30 mouse cellular contexts compared by ENCODE assay signal in genomic region chr4:106584665-106585064, GRCm38 (mm10). TPM values are rescaled to one million over a fixed set of nuclear protein-coding genes. Genes with fewer than 3 reads are reported as not detected.
DNase-seq lines count a peak whose midpoint lies in the region; ATAC-seq and TF ChIP-seq lines count a peak whose summit lies in the region.
"Had no signal": no experiment of that assay in that cellular context is flagged by ENCODE, and none has a peak within 500 bp of the region (broad histone marks: within the 10 kb centered on the region; RNA-seq: fewer than 3 reads in every experiment).

No protein-coding gene starts in this region.

- peaks cover 47% of the 10 kb centered on the region for H3K36me3 ChIP-seq in liver, adult 2 months (ENCODE audit: control insufficient read depth, insufficient read depth, low read length)
- H3K36me3 ChIP-seq in liver, postnatal 0 days (replicated peaks; ENCODE audit: insufficient read depth, low read length): peaks cover 45% of the 10 kb centered on the region
- H3K36me3 ChIP-seq in liver, embryonic 13.5 days: peaks cover 92% of the 10 kb centered on the region
- peaks cover 38% of the 10 kb centered on the region for H3K36me3 ChIP-seq in liver, embryonic 11.5 days (ENCODE audit: control insufficient read depth, insufficient read depth, low read length)
- H3K36me3 ChIP-seq in liver, embryonic 16.5 days (ENCODE audit: control insufficient read depth, insufficient read depth): peaks cover 28% of the 10 kb centered on the region

- no peak for ATAC-seq in liver, postnatal 0 days
- ATAC-seq in liver, embryonic 13.5 days (ENCODE audit: low read depth): no peak
- ATAC-seq in liver, embryonic 11.5 days (replicated peaks; ENCODE audit: low FRiP score): no peak
- no peak for ATAC-seq in liver, embryonic 16.5 days (ENCODE audit: low read depth)
- ATAC-seq in granulocyte monocyte progenitor cell, adult 5-6 weeks (replicated peaks; ENCODE audit: poor library complexity, severe bottlenecking): no peak
- ATAC-seq: activated CD4-positive, CD25-positive, alpha-beta regulatory T cell, adult 4 months; CD4-positive, CD25-positive, alpha-beta regulatory T cell, adult 4 months; forebrain, embryonic 13.5 days; forebrain, embryonic 15.5 days; Patski had no signal

- TF ChIP-seq EP300 in liver, postnatal 0 days (IDR thresholded peaks at IDR 0.05; ENCODE audit: low read depth): no peak

- no peak for TF ChIP-seq POLR2A in liver, adult 2 months (IDR thresholded peaks at IDR 0.05; ENCODE audit: extremely low read depth, insufficient read depth, low read length)

- H3K27me3 ChIP-seq in liver, adult 2 months (ENCODE audit: control insufficient read depth, insufficient read depth, low read length): no peaks in the 10 kb centered on the region
- no peaks in the 10 kb centered on the region for H3K27me3 ChIP-seq in liver, postnatal 0 days (ENCODE audit: insufficient read depth, low read length)
- no peaks in the 10 kb centered on the region for H3K27me3 ChIP-seq in liver, embryonic 13.5 days
- no peaks in the 10 kb centered on the region for H3K27me3 ChIP-seq in liver, embryonic 11.5 days (replicated peaks; ENCODE audit: control insufficient read depth, insufficient read depth, low read length)
- H3K27me3 ChIP-seq in liver, embryonic 16.5 days (ENCODE audit: control insufficient read depth, insufficient read depth, low read depth, low read length): no peaks in the 10 kb centered on the region
- H3K27me3 ChIP-seq: CH12.LX; embryonic facial prominence, embryonic 13.5 days; embryonic facial prominence, embryonic 15.5 days; forebrain, embryonic 13.5 days; forebrain, embryonic 15.5 days; Patski had no signal

- no peak overlapping the region for H3K27ac ChIP-seq in liver, adult 2 months (replicated peaks; ENCODE audit: insufficient read depth, low read depth, low read length)
- H3K27ac ChIP-seq in liver, postnatal 0 days (ENCODE audit: low read depth): no peak overlapping the region
- H3K27ac ChIP-seq in liver, embryonic 13.5 days: peak overlapping the region; percentile 98
- H3K27ac ChIP-seq in liver, embryonic 11.5 days (ENCODE audit: low read depth, low read length): no peak overlapping the region
- peak overlapping the region; percentile 52; the same call in 1 of the 2 replicates for H3K27ac ChIP-seq in liver, embryonic 16.5 days (ENCODE audit: low read length)
- H3K27ac ChIP-seq: embryonic facial prominence, embryonic 13.5 days; embryonic facial prominence, embryonic 15.5 days; forebrain, embryonic 13.5 days; forebrain, embryonic 15.5 days had no signal

- TF ChIP-seq CTCF in liver, adult 2 months (IDR thresholded peaks at IDR 0.05; ENCODE audit: low read depth, low read length): no peak
- no peak for TF ChIP-seq CTCF in liver, postnatal 0 days (IDR thresholded peaks at IDR 0.05; ENCODE audit: low read depth)

- no peak overlapping the region for H3K4me2 ChIP-seq in liver, postnatal 0 days (ENCODE audit: low read depth, low read length)
- no peak overlapping the region for H3K4me2 ChIP-seq in liver, embryonic 13.5 days
- no peak overlapping the region for H3K4me2 ChIP-seq in liver, embryonic 11.5 days
- no peak overlapping the region for H3K4me2 ChIP-seq in liver, embryonic 16.5 days (ENCODE audit: low read depth, low read length)
- H3K4me2 ChIP-seq: embryonic facial prominence, embryonic 13.5 days; embryonic facial prominence, embryonic 15.5 days; forebrain, embryonic 13.5 days; forebrain, embryonic 15.5 days had no signal

- 73% methylated on average over 4 of the region's 4 CpGs for WGBS in liver, adult 2 months
- 82% methylated on average over 4 of the region's 4 CpGs for WGBS in liver, postnatal 0 days (ENCODE audit: insufficient replicate concordance)
- 85% methylated on average over 4 of the region's 4 CpGs for WGBS in liver, embryonic 13.5 days (ENCODE audit: insufficient replicate concordance)
- 86% methylated on average over 4 of the region's 4 CpGs for WGBS in liver, embryonic 11.5 days
- 79% methylated on average over 4 of the region's 4 CpGs for WGBS in liver, embryonic 16.5 days (ENCODE audit: insufficient replicate concordance)

- DNase-seq in liver, adult 2 months (ENCODE audit: extremely low read depth, low read depth, low spot score): peak; percentile 6
- DNase-seq in liver, postnatal 0 days: no peak
- no peak for DNase-seq in liver, embryonic 13.5 days
- DNase-seq in liver, embryonic 11.5 days (ENCODE audit: low spot score): no peak
- DNase-seq in adrenal gland, postnatal 14 days: no peak
- DNase-seq: adrenal gland, adult 8-10 months; adrenal gland, postnatal 25 days; B cell, adult 2 months; cerebellum, adult 11 months; cerebellum, adult 18-20 months; cerebellum, adult 8-10 months; cerebellum, adult 9-11 months; cerebellum, postnatal 14 days; cerebellum, postnatal 36 days; embryo, embryonic 11 days had no signal

- no peak overlapping the region for H3K9ac ChIP-seq in liver, adult 2 months (ENCODE audit: low read depth, low read length)
- H3K9ac ChIP-seq in liver, postnatal 0 days (replicated peaks): no peak overlapping the region
- no peak overlapping the region for H3K9ac ChIP-seq in liver, embryonic 13.5 days
- no peak overlapping the region for H3K9ac ChIP-seq in liver, embryonic 11.5 days (ENCODE audit: low read depth, low read length)
- H3K9ac ChIP-seq in liver, embryonic 16.5 days (ENCODE audit: low read depth, low read length): no peak overlapping the region
- H3K9ac ChIP-seq: embryonic facial prominence, embryonic 13.5 days; embryonic facial prominence, embryonic 15.5 days; forebrain, embryonic 13.5 days; forebrain, embryonic 15.5 days had no signal

- H3K9me3 ChIP-seq in liver, postnatal 0 days (ENCODE audit: low read length): no peaks in the 10 kb centered on the region
- H3K9me3 ChIP-seq in liver, embryonic 13.5 days (replicated peaks): no peaks in the 10 kb centered on the region
- no peaks in the 10 kb centered on the region for H3K9me3 ChIP-seq in liver, embryonic 11.5 days (ENCODE audit: control insufficient read depth, low read length)
- no peaks in the 10 kb centered on the region for H3K9me3 ChIP-seq in liver, embryonic 16.5 days (replicated peaks; ENCODE audit: control insufficient read depth, low read length)
- H3K9me3 ChIP-seq: embryonic facial prominence, embryonic 13.5 days; embryonic facial prominence, embryonic 15.5 days; forebrain, embryonic 13.5 days; forebrain, embryonic 15.5 days; G1E had no signal

- H3K4me3 ChIP-seq in liver, adult 2 months (ENCODE audit: insufficient read depth, low read depth, low read length): no peak overlapping the region
- H3K4me3 ChIP-seq in liver, postnatal 0 days (ENCODE audit: low read depth, low read length): no peak overlapping the region
- H3K4me3 ChIP-seq in liver, embryonic 13.5 days (replicated peaks): no peak overlapping the region
- no peak overlapping the region for H3K4me3 ChIP-seq in liver, embryonic 11.5 days (ENCODE audit: low read depth, low read length)
- no peak overlapping the region for H3K4me3 ChIP-seq in liver, embryonic 16.5 days (ENCODE audit: low read depth, low read length)
- H3K4me3 ChIP-seq: embryonic facial prominence, embryonic 13.5 days; embryonic facial prominence, embryonic 15.5 days; erythroblast, embryonic 14.5 days; forebrain, embryonic 13.5 days; forebrain, embryonic 15.5 days had no signal

- no peaks in the 10 kb centered on the region for H3K79me2 ChIP-seq in liver, adult 2 months (ENCODE audit: control insufficient read depth, insufficient read depth, low read length)

- H3K4me1 ChIP-seq in liver, adult 2 months (ENCODE audit: control insufficient read depth, insufficient read depth, low read length): peaks cover 31% of the 10 kb centered on the region
- peaks cover 25% of the 10 kb centered on the region for H3K4me1 ChIP-seq in liver, postnatal 0 days (ENCODE audit: insufficient read depth)
- peaks cover 52% of the 10 kb centered on the region for H3K4me1 ChIP-seq in liver, embryonic 13.5 days (replicated peaks)
- peaks cover 29% of the 10 kb centered on the region for H3K4me1 ChIP-seq in liver, embryonic 11.5 days (replicated peaks; ENCODE audit: control insufficient read depth, insufficient read depth, low read length)
- H3K4me1 ChIP-seq in liver, embryonic 16.5 days (ENCODE audit: control insufficient read depth, low read depth, low read length): peaks cover 46% of the 10 kb centered on the region
- H3K4me1 ChIP-seq: embryonic facial prominence, embryonic 13.5 days; embryonic facial prominence, embryonic 15.5 days; forebrain, embryonic 13.5 days; forebrain, embryonic 15.5 days had no signal

RNA-seq across cellular contexts. Expression of gene Dhcr24, which starts 23.8 kb away (rescaled TPM):
- 253 and 456 TPM in 2 replicates for total RNA-seq in liver, adult 2 months (2014; rRNA removed)
- 676 and 851 TPM in 2 replicates for polyA plus RNA-seq in liver, adult 2 months (2012; rRNA removed)
- polyA plus RNA-seq in liver, postnatal 0 days (2015; fragmentation: Nextera tagmentation; extraction: Ambion mirVana): 13.6 and 17.1 TPM in 2 replicates
- polyA plus RNA-seq in liver, embryonic 13.5 days (2015; fragmentation: Nextera tagmentation; extraction: Ambion mirVana): 5.4 and 6.5 TPM in 2 replicates
- 22.9 and 23.0 TPM in 2 replicates for polyA plus RNA-seq in liver, embryonic 11.5 days (2014; fragmentation: Nextera tagmentation; extraction: Ambion mirVana)
- 7.7 and 8.1 TPM in 2 replicates for polyA plus RNA-seq in liver, embryonic 16.5 days (2015; fragmentation: Nextera tagmentation; extraction: Ambion mirVana)
- 19.6 and 22.2 TPM in 2 replicates for total RNA-seq in granulocyte monocyte progenitor cell, adult 5-6 weeks (2014; fragmentation: Nextera tagmentation)
- 8.7 and 14.4 TPM in 2 replicates for total RNA-seq in granulocyte monocyte progenitor cell, adult 5-6 weeks (2017)
- total RNA-seq in adrenal gland, postnatal 14 days (2021): 48.8 and 110 TPM in 2 replicates

RNA-seq across cellular contexts. Expression of gene Lexm, which starts 32.4 kb away (rescaled TPM):
- not detected in 2 replicates for total RNA-seq in liver, adult 2 months (2014; rRNA removed)
- not detected in 2 replicates for polyA plus RNA-seq in liver, adult 2 months (2012; rRNA removed)
- not detected in 2 replicates for polyA plus RNA-seq in liver, postnatal 0 days (2015; fragmentation: Nextera tagmentation; extraction: Ambion mirVana)
- 0.24 and 0.30 TPM in 2 replicates for polyA plus RNA-seq in liver, embryonic 13.5 days (2015; fragmentation: Nextera tagmentation; extraction: Ambion mirVana)
- 0.30 and 0.52 TPM in 2 replicates for polyA plus RNA-seq in liver, embryonic 11.5 days (2014; fragmentation: Nextera tagmentation; extraction: Ambion mirVana)
- polyA plus RNA-seq in liver, embryonic 16.5 days (2015; fragmentation: Nextera tagmentation; extraction: Ambion mirVana): not detected in 2 replicates
- not detected in 2 replicates for total RNA-seq in granulocyte monocyte progenitor cell, adult 5-6 weeks (2014; fragmentation: Nextera tagmentation)
- not detected in 2 replicates for total RNA-seq in granulocyte monocyte progenitor cell, adult 5-6 weeks (2017)
- total RNA-seq in adrenal gland, postnatal 14 days (2021): not detected in 2 replicates
- total RNA-seq: adrenal gland, adult 18-20 months; adrenal gland, adult 8-10 months; adrenal gland, postnatal 25 days; common myeloid progenitor, adult 5-6 weeks; G1E had no signal
- polyA plus RNA-seq: activated CD4-positive, CD25-positive, alpha-beta regulatory T cell, adult 4 months; brain, embryonic 14.5 days; embryonic facial prominence, embryonic 13.5 days; erythroblast, embryonic 14.5 days; forebrain, embryonic 13.5 days; forebrain, embryonic 15.5 days; G1E; Patski had no signal

RNA-seq across cellular contexts. Expression of gene Ttc22, which starts 37.6 kb away (rescaled TPM):
- 0.09 TPM in 1 of 2 replicates, not detected in the other for total RNA-seq in liver, adult 2 months (2014; rRNA removed)
- not detected in 2 replicates for polyA plus RNA-seq in liver, adult 2 months (2012; rRNA removed)
- polyA plus RNA-seq in liver, postnatal 0 days (2015; fragmentation: Nextera tagmentation; extraction: Ambion mirVana): not detected in 2 replicates
- polyA plus RNA-seq in liver, embryonic 13.5 days (2015; fragmentation: Nextera tagmentation; extraction: Ambion mirVana): 0.03 and 0.06 TPM in 2 replicates
- polyA plus RNA-seq in liver, embryonic 11.5 days (2014; fragmentation: Nextera tagmentation; extraction: Ambion mirVana): 0.12 TPM in 2 replicates
- 0.04 and 0.22 TPM in 2 replicates for polyA plus RNA-seq in liver, embryonic 16.5 days (2015; fragmentation: Nextera tagmentation; extraction: Ambion mirVana)
- not detected in 2 replicates for total RNA-seq in granulocyte monocyte progenitor cell, adult 5-6 weeks (2014; fragmentation: Nextera tagmentation)
- not detected in 2 replicates for total RNA-seq in granulocyte monocyte progenitor cell, adult 5-6 weeks (2017)
- not detected in 2 replicates for total RNA-seq in adrenal gland, postnatal 14 days (2021)
- total RNA-seq: adrenal gland, postnatal 25 days; CH12.LX; common myeloid progenitor, adult 5-6 weeks; G1E had no signal
- polyA plus RNA-seq: activated CD4-positive, CD25-positive, alpha-beta regulatory T cell, adult 4 months; CD4-positive, CD25-positive, alpha-beta regulatory T cell, adult 4 months; erythroblast, embryonic 14.5 days; G1E had no signal

Comparison
In these comparisons a context has a peak if more than half of its experiments do, and no peak if none do; other contexts are left out.
1. H3K27ac ChIP-seq: peak in liver, embryonic 13.5 days (single experiment) and liver, embryonic 16.5 days (single experiment); none in liver, adult 2 months (single experiment), liver, postnatal 0 days (single experiment) and liver, embryonic 11.5 days (single experiment).
2. RNA of gene Dhcr24, which starts 23.8 kb away (polyA plus RNA-seq): 676 to 851 TPM in liver, adult 2 months; 22.9 to 23.0 TPM in liver, embryonic 11.5 days, 13.6 to 17.1 TPM in liver, postnatal 0 days, 7.7 to 8.1 TPM in liver, embryonic 16.5 days and 5.4 to 6.5 TPM in liver, embryonic 13.5 days; every median in the first group is over 10 times any median in the second.